Mouse (Mus musculus) common myeloid progenitor, adult 5-6 weeks (primary cell): Measurements from ENCODE around the gene Olfr221. TPM values are rescaled to one million over a fixed set of nuclear protein-coding genes. Genes with fewer than 3 reads are reported as not detected.
A peak's percentile ranks its signal among the peaks of the same experiment; 100 is the strongest.
"Not testable (repeated sequence)": the region's sequence is repeated elsewhere in the genome, so short reads cannot be mapped to it uniquely, and the experiment has no call there.

Source experiments
- ATAC-seq: replicated peaks from 2 replicates; pipeline ENCODE4 v1.8.0; 2016; ENCODE audit warnings: low read depth, mild to moderate bottlenecking, moderate TSS enrichment, inconsistent platforms; ENCODE audit not compliant: poor library complexity, severe bottlenecking
- total RNA-seq: library from RNA; stranded (forward); fragments of 200-1000, 187-1606 nt; gene quantifications from 2 replicates; pipeline ENCODE4 v1.2.3, GENCODE M21; 2017

Olfr221 gene
- not detected in 2 replicates for total RNA-seq

GRCm38 (mm10) chr14:52042359-52042758 lies at the start of gene Olfr221:
Olfr221 (minus strand) TSS chr14:52042459.
- ATAC-seq = not testable (repeated sequence)

- 0 out of 2 replicates have a peak, but pooled peaks have one; percentile 42 for ATAC-seq
Observed at GRCm38 (mm10) chr14:52083083-52083482, 40.8 kb upstream of the Olfr221 start.

DNA sequence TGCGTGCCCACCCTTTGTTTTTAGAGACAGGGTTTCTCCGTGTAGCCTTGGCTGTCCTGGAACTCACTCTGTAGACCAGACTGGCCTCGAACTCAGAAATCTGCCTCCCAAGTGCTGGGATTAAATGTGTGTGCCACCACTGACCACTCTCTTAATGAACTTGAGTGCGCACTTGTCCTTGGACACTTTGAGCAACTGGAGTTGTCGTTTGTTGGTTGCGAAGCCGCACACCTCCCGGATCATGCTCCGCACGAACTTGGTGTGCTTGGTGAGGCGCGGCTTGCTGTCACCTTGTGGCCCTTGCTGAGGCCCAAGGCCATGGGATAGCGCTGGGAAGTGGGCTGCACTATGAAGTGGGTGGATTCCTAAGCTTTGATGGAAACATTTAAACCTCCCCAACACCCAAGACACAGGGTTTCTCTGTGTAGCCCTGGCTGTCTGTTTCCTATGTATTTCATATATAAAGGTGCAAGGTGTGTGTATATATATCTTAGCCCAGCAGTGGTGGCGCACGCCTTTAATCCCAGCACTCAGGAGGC lies 29.4 kb upstream of the Olfr221 start:
- ATAC-seq = no peak

- no peak for ATAC-seq
Observed at GRCm38 (mm10) chr14:52066135-52066534, 23.9 kb upstream of the Olfr221 start.

GRCm38 (mm10) chr14:52061798-52062197 lies 19.5 kb upstream of the Olfr221 start:
- ATAC-seq = no peak

- no peak for ATAC-seq
Observed at GRCm38 (mm10) chr14:52060800-52061199, 18.5 kb upstream of the Olfr221 start.

DNA sequence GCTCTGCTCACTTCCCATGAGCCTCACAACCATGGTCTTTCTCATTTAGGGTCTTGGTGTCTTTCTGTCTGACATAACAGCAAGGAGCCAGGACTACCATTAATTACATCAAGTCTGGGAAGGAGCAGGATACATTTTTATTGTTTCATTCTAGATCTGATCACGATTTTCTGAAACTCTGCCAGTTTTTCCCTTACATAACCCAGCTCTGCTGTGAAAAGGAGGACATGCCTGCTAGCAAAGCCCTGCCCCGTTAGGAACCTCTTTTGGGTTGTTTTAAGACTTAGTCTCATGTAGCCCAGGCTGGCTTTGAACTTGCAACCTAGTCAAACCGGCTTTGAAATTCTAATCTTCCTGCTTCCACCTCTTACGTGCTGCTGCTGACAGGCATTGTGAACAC lies 17.7 kb upstream of the Olfr221 start:
- ATAC-seq = no peak

DNA sequence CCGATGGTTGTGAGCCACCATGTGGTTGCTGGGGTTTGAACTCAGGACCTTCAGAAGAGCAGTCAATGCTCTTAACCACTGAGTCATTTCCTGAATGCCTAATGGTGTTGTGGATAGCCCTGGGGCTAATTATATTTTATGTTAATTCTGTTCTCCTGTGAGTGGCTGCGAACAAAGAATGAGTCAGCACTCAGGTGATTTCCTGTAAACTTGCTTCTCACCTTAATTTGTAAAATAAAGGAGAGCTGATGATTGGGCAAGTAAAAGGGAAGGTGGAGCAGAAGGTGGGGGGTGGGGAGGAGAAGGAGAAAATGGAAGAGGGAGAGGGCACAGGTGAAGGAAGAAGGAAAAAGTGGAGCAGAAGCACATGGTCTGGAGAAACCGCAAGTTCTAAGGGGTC lies 10.5 kb upstream of the Olfr221 start:
- not testable (repeated sequence) for ATAC-seq

DNA sequence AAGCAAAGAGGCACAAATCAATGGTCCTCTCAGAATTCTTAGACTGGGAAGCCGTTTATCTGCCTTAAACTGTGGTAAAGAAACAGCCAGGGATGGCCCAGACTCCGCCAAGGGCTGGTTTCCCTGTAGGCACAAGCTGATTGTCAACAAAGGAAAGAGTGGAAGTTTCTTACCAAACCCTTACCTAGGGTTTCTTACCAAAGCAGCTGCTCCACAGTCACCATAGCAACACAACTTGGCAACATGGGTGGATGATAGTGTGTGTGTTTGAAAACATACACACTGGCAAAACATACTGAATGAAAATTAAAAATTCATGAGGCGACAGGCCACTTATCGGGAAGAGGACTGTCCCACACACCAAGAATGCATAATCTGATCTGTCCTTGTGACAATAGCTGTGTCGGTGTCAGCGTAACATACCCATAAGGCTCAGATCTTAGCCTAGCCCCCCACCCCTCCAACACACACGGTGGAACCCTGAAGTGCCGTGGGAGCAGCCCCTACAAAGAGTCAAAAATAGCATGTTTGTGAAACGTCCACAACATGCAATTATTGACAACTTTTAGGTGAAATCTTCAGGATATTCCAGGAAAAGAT lies 3.8 kb upstream of the Olfr221 start:
- ATAC-seq = no peak

DNA sequence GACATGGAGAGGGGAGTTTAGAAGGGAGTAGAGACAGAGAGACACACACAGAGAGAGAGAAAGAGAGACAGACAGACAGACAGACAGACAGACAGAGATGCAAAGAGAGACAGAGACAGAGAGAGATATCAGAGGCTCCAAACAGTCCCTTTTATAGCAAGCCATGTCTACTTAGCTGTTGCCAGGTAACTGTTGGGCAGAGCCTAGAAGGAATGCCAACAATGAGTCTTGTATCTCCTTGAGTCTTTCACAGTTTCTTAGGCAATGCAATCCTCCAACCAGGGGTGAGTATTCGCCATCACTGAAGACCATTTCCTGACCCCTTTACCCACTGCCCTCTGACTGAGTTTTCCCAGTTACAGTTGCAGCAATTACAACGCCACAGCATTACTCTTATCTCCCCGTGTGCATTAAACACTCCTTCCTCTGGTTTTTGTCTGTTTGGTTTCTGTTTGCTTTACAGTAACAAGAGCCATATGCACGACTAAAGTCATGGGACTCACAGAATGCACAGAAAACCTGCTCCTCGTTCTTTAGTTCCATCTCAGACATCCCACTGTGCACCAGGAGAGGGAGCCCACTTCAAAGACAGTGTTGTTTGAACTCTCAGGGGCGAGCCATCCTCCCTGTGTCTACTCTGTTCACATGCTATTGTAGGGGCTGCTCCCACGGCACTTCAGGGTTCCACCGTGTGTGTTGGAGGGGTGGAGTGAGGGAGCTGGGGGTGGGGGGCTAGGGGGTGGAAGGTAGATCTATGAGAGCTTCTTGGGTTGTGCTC lies 2.8 kb upstream of the Olfr221 start:
- ATAC-seq = peak; percentile 94

GRCm38 (mm10) chr14:52043446-52043845 lies 1.2 kb upstream of the Olfr221 start:
- no peak for ATAC-seq

DNA sequence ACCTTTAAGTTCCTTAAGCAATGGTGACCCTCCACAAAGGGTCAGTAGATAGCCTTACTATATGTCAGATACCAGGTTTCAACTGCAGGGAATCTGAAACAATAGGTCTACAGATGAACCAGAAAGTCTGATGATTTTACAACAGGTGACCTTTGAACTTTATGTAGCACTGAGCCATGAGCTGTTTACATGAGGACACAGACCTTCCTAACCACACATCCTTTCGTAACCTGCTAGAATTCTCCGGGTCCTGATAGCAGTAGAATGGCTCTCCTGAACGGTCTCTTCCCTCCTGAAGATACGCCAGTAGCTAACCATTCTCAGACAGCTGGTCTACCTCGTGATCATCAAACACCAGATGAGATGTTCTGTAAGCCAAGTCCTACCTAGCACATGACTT lies 2.9 kb downstream of the Olfr221 start:
- ATAC-seq = no peak

- no peak for ATAC-seq
Observed at GRCm38 (mm10) chr14:52035926-52036325, 6.3 kb downstream of the Olfr221 start.

DNA sequence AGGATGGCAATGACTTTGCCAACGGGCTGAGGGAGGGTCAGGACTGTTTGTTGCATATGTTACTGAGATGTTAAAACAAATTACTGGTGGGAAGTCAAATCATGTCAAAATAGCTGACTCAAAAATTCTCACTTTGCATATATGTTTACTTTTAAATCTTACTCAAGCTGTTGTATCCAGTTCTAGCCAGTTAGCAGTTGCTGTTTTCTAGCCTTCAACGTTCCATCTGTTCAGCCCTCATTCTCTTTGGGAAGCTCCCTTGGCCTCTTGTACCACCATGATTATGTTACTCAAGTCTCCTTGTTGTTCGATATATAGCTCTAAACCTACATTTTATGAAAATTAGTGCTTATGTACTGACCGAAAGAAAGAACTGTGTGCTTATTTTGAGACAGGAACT lies 15.9 kb downstream of the Olfr221 start:
- ATAC-seq = no peak

- ATAC-seq = no peak
Observed at GRCm38 (mm10) chr14:52024133-52024532, 18.1 kb downstream of the Olfr221 start.

DNA sequence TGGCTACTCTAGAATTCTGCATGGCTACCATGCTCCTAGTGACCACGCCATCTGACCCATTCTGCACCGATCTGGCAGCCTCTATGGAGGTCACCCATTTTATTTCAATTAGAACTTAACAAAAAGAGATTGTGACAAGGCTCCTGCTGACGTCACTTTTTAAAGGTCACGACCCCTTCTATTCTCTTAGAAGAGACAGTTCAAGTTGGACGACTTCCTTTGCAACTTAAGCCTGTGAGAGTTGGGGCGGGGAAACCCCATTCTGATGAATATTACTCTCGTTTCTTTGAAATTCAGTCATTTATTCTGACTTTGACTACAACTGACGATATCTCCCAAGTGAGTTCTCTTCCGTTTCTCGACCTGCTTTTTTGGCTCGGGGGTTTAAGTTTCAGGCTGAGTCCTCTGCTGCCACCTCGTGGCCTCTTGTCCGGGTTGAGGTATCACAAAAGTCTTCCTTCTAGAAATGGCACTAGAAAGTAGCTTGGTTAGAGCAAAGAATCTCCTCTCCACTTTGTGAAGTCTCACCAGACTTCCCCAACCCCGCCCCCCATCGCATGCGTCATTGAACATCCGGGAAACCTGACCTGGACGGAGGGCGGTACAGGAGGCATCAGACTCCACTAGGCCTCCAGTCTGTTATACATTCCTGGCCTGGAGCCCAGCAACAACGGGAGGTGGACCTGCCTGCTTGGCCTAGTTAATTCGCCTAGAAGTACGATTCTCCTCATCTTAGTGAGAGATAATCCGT lies 19.4 kb downstream of the Olfr221 start:
- ATAC-seq = peak; percentile 55

DNA sequence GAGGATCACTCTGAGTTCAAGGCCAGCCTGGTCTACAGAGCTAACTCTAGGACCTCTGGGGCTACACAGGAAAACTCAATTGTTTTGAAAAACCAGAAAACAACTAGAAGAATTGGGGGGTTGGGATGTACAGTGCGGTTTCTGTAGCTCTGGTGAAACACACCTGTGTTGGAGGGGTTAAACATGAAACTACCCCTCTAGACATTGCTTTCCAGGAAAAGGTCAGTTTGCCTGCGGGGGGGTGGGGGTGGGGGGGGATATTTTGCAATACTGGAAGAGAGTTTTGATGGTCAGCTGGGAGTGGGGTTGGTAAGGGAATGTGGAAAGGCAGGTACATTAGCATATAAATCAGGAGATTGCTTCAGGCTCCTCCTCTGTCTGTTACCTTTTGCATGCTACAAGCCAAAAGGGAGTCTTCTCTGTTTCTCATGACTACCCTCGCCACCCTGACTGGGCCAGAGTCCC lies 20.0 kb downstream of the Olfr221 start:
- no peak for ATAC-seq

DNA sequence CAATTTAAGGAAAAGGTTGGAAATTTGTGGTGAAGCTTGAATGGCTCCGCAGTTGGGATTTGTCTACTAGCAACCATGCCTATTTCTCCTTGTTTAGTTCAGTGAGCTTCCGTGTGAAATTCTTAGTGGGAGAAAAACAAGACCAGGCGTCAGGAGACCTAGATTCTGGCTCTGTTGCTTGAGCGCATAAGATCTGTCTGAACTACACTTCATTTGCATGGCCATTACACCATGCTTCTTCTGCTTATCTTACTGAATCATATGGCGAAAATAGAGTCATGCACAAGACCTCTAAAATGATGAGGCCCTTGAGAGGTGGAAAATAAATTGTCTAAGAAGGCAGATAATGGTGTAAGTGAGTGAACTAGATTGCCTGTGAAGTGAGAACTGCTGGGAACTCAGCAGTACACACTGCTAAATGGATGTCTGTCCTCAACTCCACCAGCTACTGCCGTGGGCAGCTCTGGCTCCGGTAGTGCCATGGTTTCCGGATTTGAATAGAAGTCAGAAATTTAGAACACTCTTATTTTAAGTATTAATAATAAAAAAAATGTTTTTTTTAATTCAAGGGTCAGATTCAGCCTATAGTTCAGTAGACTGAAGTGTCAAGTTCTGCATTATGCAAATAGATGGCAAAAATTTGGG lies 20.6 kb downstream of the Olfr221 start:
- no peak for ATAC-seq

DNA sequence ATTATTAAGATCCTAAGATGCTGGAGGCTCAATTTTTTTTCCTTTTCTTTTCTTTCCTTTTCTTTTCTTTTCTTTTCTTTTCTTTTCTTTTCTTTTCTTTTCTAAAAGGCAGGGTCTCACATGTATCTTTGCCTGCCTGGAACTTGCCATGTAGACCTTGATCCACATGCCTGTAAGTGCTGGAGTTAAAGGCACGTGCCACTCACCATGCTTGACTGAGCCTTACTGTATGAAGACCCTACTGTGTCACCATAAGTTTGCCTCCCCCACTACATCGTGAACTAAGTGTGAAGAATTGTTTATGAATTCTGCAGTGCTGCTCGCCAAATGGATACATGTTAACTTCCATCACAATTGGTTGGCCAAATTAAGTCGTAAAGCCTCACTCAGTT lies 21.1 kb downstream of the Olfr221 start:
- ATAC-seq = no peak

DNA sequence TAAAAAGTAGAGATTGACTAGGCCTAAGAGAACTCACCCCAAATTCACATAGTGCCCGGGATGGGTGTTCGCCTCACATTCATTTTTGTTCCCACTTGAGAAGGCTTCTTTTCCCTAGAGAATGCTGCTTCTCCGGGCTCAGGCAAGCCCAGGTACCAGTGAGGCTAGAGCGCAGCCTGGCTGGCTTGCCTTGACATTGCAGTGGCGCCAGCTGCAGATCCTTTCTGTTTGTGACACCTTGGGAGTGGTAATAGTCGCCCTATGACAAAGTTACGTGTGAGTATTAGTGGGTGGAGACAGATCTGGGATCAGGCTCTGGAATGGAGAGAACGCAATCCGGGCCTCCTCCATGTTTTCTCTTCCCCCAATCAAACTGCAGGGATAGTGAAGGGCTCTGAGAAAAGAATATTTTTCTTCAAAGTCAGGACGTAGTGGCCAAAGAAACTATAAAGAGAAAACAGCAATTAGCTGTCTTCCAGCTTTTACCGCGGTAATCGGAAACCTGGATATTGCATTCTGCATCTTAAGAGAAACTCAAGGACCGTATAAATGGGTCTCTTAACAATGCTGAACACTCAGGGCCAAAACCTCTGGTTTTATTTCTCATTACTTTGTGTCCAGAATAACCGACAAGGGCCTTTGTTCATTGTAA lies 21.6 kb downstream of the Olfr221 start, which contains the start of gene Zfp219:
Gene Zfp219 (minus strand): TSS at position 248 of the 652 bp plus-strand sequence.
- peak; percentile 31 for ATAC-seq
